Mouse (Mus musculus): ENCODE measurements at regions not wholly inside any gene's neighbourhood (a gene's known extent, or its start where the extent isn't known, plus 50 kb on each side); places are given as distances from the start of the nearest gene placed in this dataset.

- no peak for DNase-seq (ENCODE audit: low read depth, low spot score)
Measured at GRCm38 (mm10) chr6:104038853-104039252, 453.7 kb upstream of the Cntn6 start.

- DNase-seq (ENCODE audit: low read depth, low spot score) = no peak
Measured at GRCm38 (mm10) chr6:104040450-104040849, 452.1 kb upstream of the Cntn6 start.

- no peak for DNase-seq (ENCODE audit: low read depth, low spot score)
Measured at GRCm38 (mm10) chr6:104055996-104056395, 436.6 kb upstream of the Cntn6 start.

GRCm38 (mm10) chr6:104061692-104062263, 430.8 kb upstream of the Cntn6 start:
- DNase-seq (ENCODE audit: low read depth, low spot score) = no peak

GRCm38 (mm10) chr6:104080581-104080980, 412.0 kb upstream of the Cntn6 start:
- no peak for DNase-seq (ENCODE audit: low read depth, low spot score)

- DNase-seq (ENCODE audit: low read depth, low spot score) = no peak
Measured at GRCm38 (mm10) chr6:104082242-104082641, 410.3 kb upstream of the Cntn6 start.

- DNase-seq (ENCODE audit: low read depth, low spot score) = no peak
Measured at GRCm38 (mm10) chr6:104108386-104108785, 384.2 kb upstream of the Cntn6 start.
